Mouse (Mus musculus): ENCODE measurements around the gene Elmsan1.

- TF ChIP-seq CTCF (IDR thresholded peaks at IDR 0.05; ENCODE audit: low read depth): no peak
- TF ChIP-seq EP300 (IDR thresholded peaks at IDR 0.05; ENCODE audit: low read depth): no peak
Observed at GRCm38 (mm10) chr12:84109924-84110323, 108.8 kb downstream of the Elmsan1 start.
